Mouse (Mus musculus) activated CD4-positive, CD25-positive, alpha-beta regulatory T cell, adult 4 months (primary cell): Measurements from ENCODE around the gene Iqgap3. TPM values are rescaled to one million over a fixed set of nuclear protein-coding genes. Genes with fewer than 3 reads are reported as not detected.

ENCODE experiments used
- ATAC-seq: one replicate; pipeline ENCODE4 v1.8.0; 2017
- polyA plus RNA-seq, 2 experiments: library from polyadenylated mRNA; unstranded; fragments of 100-300 nt; shearing (Covaris generic); gene quantifications; one replicate each; pipeline ENCODE4 v1.2.1; 2017

The Iqgap3 gene
- polyA plus RNA-seq, 2 experiments from 2014 or later = 1.3 to 1.4 TPM

DNA sequence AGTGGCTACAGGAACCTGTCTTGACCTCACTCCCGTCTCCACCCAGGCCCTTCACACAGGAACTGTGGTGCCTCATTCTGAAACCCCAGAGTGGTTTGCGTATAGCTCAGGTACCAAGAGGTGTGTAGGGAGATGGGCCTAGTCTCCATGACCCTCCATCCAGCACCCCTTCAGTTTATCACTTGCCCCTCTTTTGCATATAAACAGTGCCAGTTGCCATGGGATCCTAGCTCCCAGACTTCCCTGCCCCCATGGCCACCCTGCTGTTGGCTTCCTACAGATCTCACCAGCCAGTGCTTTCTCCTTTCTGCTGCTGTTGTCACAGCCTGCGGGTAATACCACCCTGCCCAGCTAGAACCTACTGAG, 69.2 kb downstream of the Iqgap3 start:
- peak; percentile 55 for ATAC-seq

DNA sequence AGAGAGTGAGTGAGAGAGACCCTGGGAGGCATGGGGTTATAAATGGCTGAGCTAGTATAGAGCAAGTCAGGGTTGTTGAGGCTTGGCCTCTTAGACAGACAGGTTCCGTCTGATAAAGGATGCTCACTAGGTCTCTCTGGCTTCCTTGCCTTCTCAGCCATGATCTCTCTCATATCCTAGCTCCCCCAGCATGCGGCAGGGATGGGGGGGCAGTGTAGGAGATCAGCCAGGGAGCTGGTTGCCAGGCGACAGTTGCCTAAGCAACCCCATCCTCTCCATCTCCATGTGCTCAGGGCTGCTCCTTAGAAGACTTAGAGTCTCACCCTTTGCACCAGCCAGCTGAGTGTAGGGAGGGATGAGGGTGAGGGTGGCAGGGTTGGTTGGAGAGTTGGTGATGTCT, 70.3 kb downstream of the Iqgap3 start:
- ATAC-seq = no peak

- no peak for ATAC-seq
These were observed 71.7 kb downstream of the Iqgap3 start for GRCm38 (mm10) chr3:88153290-88154011.

DNA sequence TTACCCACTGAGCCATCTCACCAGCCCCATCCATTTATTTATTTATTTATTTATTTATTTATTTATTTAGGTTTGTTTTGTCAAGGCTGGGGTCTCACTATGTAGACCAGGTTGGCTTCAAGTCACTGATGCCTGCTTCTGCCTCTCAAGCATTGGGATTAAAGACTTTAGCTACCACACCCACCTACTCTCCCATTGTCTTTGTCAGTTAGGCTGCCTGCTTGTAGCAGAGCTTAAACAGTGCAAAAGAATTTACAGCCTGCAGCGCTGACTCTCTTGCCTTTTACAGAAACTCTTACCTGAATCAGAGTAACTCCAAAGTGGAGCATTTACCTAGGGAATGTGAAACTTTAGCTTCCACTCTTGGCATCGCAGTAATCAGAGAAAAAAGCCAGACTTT, 72.5 kb downstream of the Iqgap3 start:
- ATAC-seq = no peak

DNA sequence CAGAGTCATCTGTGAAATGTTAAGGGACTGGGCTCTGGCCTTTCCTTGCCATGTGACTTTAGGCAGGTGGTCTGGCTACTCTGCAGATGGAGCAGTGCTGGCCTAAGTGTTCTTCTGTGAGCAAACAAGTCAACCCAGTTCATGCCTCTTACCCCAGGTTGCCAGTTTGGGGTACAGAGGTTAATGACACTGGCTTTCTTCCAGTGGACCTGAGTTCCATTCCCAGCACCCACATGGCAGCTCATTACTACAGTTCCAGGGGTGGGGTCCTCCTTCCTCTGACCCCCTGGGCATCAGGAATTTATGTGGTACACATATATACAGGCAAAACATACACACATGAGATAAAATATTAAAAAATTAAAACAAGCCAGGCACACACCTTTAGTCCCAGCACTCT, 75.0 kb downstream of the Iqgap3 start:
- no peak for ATAC-seq

DNA sequence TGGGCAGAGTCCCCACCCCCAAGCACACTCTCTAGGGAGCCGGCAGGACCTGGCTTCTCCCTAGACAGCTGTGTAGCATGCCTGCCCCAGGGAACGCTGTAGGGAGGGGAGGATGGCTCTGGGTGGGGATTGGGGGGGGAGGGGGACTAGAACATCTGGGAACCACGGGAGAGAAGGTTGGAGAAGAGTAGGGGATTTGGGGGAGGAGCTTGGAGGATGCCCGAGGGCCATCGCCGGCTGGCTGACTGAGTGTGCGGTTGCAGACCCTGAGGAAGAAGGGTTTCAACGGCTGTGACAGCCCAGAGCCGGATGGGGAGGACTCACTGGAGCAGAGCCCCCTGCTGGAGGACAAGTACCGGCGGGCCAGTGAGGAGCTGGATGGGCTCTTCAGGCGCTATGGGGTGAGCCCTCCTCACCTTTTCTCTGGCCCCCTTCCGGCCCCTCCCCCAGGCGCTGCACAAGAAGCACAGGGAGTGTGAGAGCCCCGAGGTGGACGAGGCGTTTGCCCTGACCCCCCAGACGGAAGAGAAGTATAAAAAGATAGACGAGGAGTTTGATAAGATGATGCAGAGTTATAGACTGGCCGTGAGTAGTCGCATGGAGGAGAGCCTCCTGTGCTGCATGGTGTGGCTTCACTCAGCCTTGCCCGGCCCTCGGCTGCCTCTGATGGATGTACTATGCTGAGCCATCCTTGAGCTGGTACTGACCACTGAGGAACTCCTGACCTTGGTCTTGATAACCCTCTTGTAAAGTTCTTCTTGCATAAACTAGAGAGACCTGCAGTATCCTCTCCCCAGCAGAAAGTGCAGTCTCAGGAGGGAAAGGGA, 76.2 kb downstream of the Iqgap3 start:
- no peak for ATAC-seq

- ATAC-seq = no peak
These were observed 77.2 kb downstream of the Iqgap3 start for GRCm38 (mm10) chr3:88158991-88159390.

GRCm38 (mm10) chr3:88160856-88161255, 79.1 kb downstream of the Iqgap3 start:
- no peak for ATAC-seq

GRCm38 (mm10) chr3:88162259-88162658, 80.5 kb downstream of the Iqgap3 start:
- ATAC-seq = no peak

DNA sequence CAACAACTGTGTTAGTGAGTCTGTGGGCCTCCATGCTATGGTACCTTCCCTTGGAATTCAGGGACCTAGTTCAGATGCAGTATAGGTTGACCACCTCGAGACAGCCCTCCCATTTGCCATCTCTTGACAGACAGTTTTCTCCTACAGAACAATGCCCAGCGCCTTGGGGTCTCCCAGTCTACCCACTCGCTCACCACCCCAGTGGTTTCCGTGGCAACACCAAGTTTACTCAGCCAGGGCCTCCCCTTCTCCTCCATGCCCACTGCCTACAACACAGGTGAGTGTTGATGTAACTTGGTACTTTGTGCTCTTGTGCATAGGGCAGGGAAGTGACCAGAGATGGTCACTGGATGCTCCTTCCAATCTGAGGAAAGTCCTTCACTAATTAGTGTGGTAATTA, 81.0 kb downstream of the Iqgap3 start:
- no peak for ATAC-seq

DNA sequence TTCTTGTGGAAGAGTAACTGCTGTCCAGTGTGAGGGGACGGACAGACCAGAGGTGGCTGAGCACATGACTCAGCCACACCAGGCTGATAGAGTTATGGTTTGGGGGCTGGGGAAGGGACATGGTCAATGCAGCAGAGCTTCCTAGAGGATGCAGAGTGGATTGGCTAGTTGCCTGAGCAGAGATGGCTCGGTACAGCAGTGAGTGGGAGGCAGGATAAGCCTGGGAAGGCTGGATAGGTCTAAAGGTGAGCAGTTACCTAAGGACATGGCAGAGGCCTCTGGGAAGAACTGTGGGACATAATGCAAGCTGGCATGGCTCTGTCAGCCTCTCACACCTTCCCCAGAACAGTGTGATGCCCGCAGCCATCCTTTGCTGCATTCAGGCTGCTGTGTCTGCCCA, 82.1 kb downstream of the Iqgap3 start:
- no peak for ATAC-seq

- no peak for ATAC-seq
These were observed 82.5 kb downstream of the Iqgap3 start for GRCm38 (mm10) chr3:88164263-88164662.

DNA sequence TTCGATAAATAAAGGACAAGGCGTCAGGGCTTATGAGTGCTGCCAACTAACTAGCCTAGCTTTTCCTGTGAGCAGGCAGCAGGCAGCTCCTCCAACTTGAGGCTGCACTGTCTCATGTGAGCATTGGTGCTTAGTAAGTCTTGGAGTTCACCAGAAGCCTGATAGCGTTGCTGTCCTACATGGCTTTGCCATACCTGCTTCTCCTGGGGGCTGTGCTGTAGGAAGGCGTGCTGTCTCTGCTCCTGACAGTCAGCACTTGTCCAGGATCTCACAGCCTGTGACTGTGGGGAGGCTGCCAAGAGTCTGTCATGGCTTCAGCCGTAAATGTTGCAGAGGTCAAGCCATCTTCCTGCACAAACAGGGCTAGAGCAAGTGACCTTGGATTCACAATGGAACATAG, 84.3 kb downstream of the Iqgap3 start:
- no peak for ATAC-seq

- no peak for ATAC-seq
These were observed 88.6 kb downstream of the Iqgap3 start for GRCm38 (mm10) chr3:88170361-88170760.

Other genes with a start within 250 kb of the Iqgap3 start
- gene Sh2d2a, start 235.2 kb upstream of the Iqgap3 start, polyA plus RNA-seq = 100 to 1,000 TPM; 203 to 239 TPM
- gene Prcc, start 196.4 kb upstream of the Iqgap3 start, polyA plus RNA-seq = 1 to 10 TPM; 4.5 TPM
- gene Hdgf, start 175.7 kb upstream of the Iqgap3 start, polyA plus RNA-seq = 10 to 100 TPM; 45.5 to 51.5 TPM
- 100 to 1,000 TPM; 158 to 159 TPM for gene Mrpl24, start 162.5 kb upstream of the Iqgap3 start, polyA plus RNA-seq
- 10 to 100 TPM; 17.8 to 18.5 TPM for gene Isg20l2, start 151.7 kb upstream of the Iqgap3 start, polyA plus RNA-seq
- 10 to 100 TPM; 16.3 to 19.7 TPM for gene Rrnad1, start 151.3 kb upstream of the Iqgap3 start, polyA plus RNA-seq
- gene Crabp2, start 133.3 kb upstream of the Iqgap3 start, polyA plus RNA-seq = not detected
- gene Nes, start 110.9 kb upstream of the Iqgap3 start, polyA plus RNA-seq = not detected
- not detected for gene Bcan, start 81.7 kb upstream of the Iqgap3 start, polyA plus RNA-seq
- not detected for gene Hapln2, start 54.4 kb upstream of the Iqgap3 start, polyA plus RNA-seq
- gene Gpatch4, start 38.9 kb upstream of the Iqgap3 start, polyA plus RNA-seq = 10 to 100 TPM; 25.3 to 33.4 TPM
- 10 to 100 TPM; 70.9 to 90.8 TPM for gene Naxe, start 23.5 kb upstream of the Iqgap3 start, polyA plus RNA-seq
- gene Ttc24, start 3.7 kb upstream of the Iqgap3 start, polyA plus RNA-seq = not detected
- 10 to 100 TPM; 24.3 to 24.5 TPM for gene Mef2d, start 60.4 kb downstream of the Iqgap3 start, polyA plus RNA-seq
- gene Rhbg, start 172.7 kb downstream of the Iqgap3 start, polyA plus RNA-seq = not detected
- gene Gm38392, start 205.2 kb downstream of the Iqgap3 start, polyA plus RNA-seq = not detected
- 1 to 10 TPM; 2.7 to 7.4 TPM for gene Tsacc, start 215.0 kb downstream of the Iqgap3 start, polyA plus RNA-seq
- 100 to 1,000 TPM; 180 to 209 TPM for gene Cct3, start 215.1 kb downstream of the Iqgap3 start, polyA plus RNA-seq
- 100 to 1,000 TPM; 356 to 375 TPM for gene Glmp, start 243.1 kb downstream of the Iqgap3 start, polyA plus RNA-seq